Mouse (Mus musculus) forebrain, embryonic 16.5 days (tissue): Measurements from ENCODE around the gene Hipk2. TPM values are rescaled to one million over a fixed set of nuclear protein-coding genes. Genes with fewer than 3 reads are reported as not detected.

Experiments used
- ATAC-seq: fragments of 200-750 bp; cut with Nextera tagmentation; 2 replicates; pipeline ENCODE4 v1.8.0; 2017; ENCODE audit warnings: mild to moderate bottlenecking, moderate library complexity
- H3K27ac ChIP-seq: fragments of 300-500 bp; sonication (generic); 2 replicates; pipeline ENCODE4 v1.5.1; 2014; ENCODE audit warnings: low read length, control low read depth
- H3K27me3 ChIP-seq: fragments of 300-500 bp; sonication (generic); replicated peaks from 2 replicates; pipeline ENCODE4 v1.6.1; 2014; ENCODE audit warnings: low read length; ENCODE audit not compliant: control insufficient read depth, insufficient read depth
- H3K36me3 ChIP-seq: fragments of 300-500 bp; sonication (generic); 2 replicates; pipeline ENCODE4 v1.6.1; 2014; ENCODE audit not compliant: control insufficient read depth, insufficient read depth
- H3K4me1 ChIP-seq: fragments of 300-500 bp; sonication (generic); replicated peaks from 2 replicates; pipeline ENCODE4 v1.6.1; 2014; ENCODE audit warnings: low read length; ENCODE audit not compliant: control insufficient read depth, insufficient read depth
- H3K4me2 ChIP-seq: fragments of 300-500 bp; sonication (generic); 2 replicates; pipeline ENCODE4 v1.6.1; 2014; ENCODE audit warnings: mild to moderate bottlenecking, low read length, control low read depth
- H3K4me3 ChIP-seq: fragments of 300-500 bp; sonication (generic); replicated peaks from 2 replicates; pipeline ENCODE4 v1.5.1; 2014; ENCODE audit warnings: mild to moderate bottlenecking, low read length, control low read depth
- H3K9ac ChIP-seq: fragments of 300-500 bp; sonication (generic); replicated peaks from 2 replicates; pipeline ENCODE4 v1.6.1; 2014; ENCODE audit warnings: low read depth, low read length, control low read depth
- H3K9me3 ChIP-seq: fragments of 300-500 bp; sonication (generic); 2 replicates; pipeline ENCODE4 v1.6.1; 2016; ENCODE audit warnings: low read length; ENCODE audit not compliant: control insufficient read depth
- WGBS: fragments of 180-500 bp; shearing (Covaris S2); extraction: QIAGEN DNeasy Blood & Tissue Kit; methylation state at CpG from one replicate; pipeline ENCODE4 v1.1.7; 2014; 5-methylcytosine and 5-hydroxymethylcytosine counted together
- polyA plus RNA-seq: library from polyadenylated mRNA; unstranded; fragments of >200 nt; fragmentation: Nextera tagmentation; extraction: Ambion mirVana; gene quantifications from 2 replicates; pipeline ENCODE4 v1.2.1, GENCODE M21; 2015

The Hipk2 gene
- polyA plus RNA-seq, 1 experiment from 2014 or later: 29.2 TPM

- no peak overlapping the region for H3K9ac ChIP-seq
- 58% methylated on average over 3 of the region's 3 CpGs for WGBS
- H3K36me3 ChIP-seq: no peaks in the 10 kb centered on the region
- H3K4me1 ChIP-seq: no peaks in the 10 kb centered on the region; the same call in 1 of the 2 replicates
- no peak overlapping the region for H3K4me3 ChIP-seq
- H3K4me2 ChIP-seq: no peak overlapping the region
- no peaks in the 10 kb centered on the region for H3K27me3 ChIP-seq
- no peak for ATAC-seq
- H3K27ac ChIP-seq: no peak overlapping the region
- no peaks in the 10 kb centered on the region for H3K9me3 ChIP-seq
Observed at GRCm38 (mm10) chr6:38910828-38911559, 35.0 kb upstream of the Hipk2 start.

GRCm38 (mm10) chr6:38908401-38908800, 32.4 kb upstream of the Hipk2 start:
- Histone ChIP-seq H3K36me3 (no peaks in the 10 kb centered on the region), H3K27ac (no peak overlapping the region), H3K4me2 (no peak overlapping the region), H3K9ac (no peak overlapping the region), H3K27me3 (no peaks in the 10 kb centered on the region), H3K4me1 (no peaks in the 10 kb centered on the region; the same call in 1 of the 2 replicates), H3K9me3 (no peaks in the 10 kb centered on the region), H3K4me3 (no peak overlapping the region)
- WGBS: 87% methylated on average over 6 of the region's 6 CpGs
- ATAC-seq: no peak

- ATAC-seq: no peak
- H3K27me3 ChIP-seq: no peaks in the 10 kb centered on the region
- H3K4me1 ChIP-seq: no peaks in the 10 kb centered on the region
Observed at GRCm38 (mm10) chr6:38906005-38906404, 30.0 kb upstream of the Hipk2 start.

GRCm38 (mm10) chr6:38902820-38903439, 27.0 kb upstream of the Hipk2 start:
- Histone ChIP-seq H3K4me1 (no peaks in the 10 kb centered on the region), H3K27me3 (no peaks in the 10 kb centered on the region), H3K4me2 (no peak overlapping the region), H3K27ac (no peak overlapping the region), H3K4me3 (no peak overlapping the region), H3K9me3 (no peaks in the 10 kb centered on the region), H3K36me3 (no peaks in the 10 kb centered on the region), H3K9ac (no peak overlapping the region)
- ATAC-seq: no peak
- WGBS: 90% methylated on average over 10 of the region's 10 CpGs

More at GRCm38 (mm10) chr6:38906005-38906404, 30.0 kb upstream of the Hipk2 start:
- 64% methylated on average over 6 of the region's 6 CpGs for WGBS
- H3K4me3 ChIP-seq: no peak overlapping the region
- H3K9ac ChIP-seq: no peak overlapping the region
- no peaks in the 10 kb centered on the region for H3K36me3 ChIP-seq
- H3K27ac ChIP-seq: no peak overlapping the region
- no peaks in the 10 kb centered on the region for H3K9me3 ChIP-seq
- H3K4me2 ChIP-seq: no peak overlapping the region

GRCm38 (mm10) chr6:38901636-38902035, 25.7 kb upstream of the Hipk2 start:
- no peak for ATAC-seq
- H3K36me3 ChIP-seq: no peaks in the 10 kb centered on the region
- no peaks in the 10 kb centered on the region for H3K27me3 ChIP-seq
- no peak overlapping the region for H3K4me2 ChIP-seq
- H3K27ac ChIP-seq: no peak overlapping the region
- H3K4me3 ChIP-seq: no peak overlapping the region
- H3K9me3 ChIP-seq: no peaks in the 10 kb centered on the region
- no peak overlapping the region for H3K9ac ChIP-seq
- H3K4me1 ChIP-seq: no peaks in the 10 kb centered on the region
- 86% methylated on average over 3 of the region's 3 CpGs for WGBS

- Histone ChIP-seq H3K36me3 (no peaks in the 10 kb centered on the region), H3K27me3 (no peaks in the 10 kb centered on the region)
Observed at GRCm38 (mm10) chr6:38901152-38901551, 25.2 kb upstream of the Hipk2 start.

GRCm38 (mm10) chr6:38900479-38901126, 24.6 kb upstream of the Hipk2 start:
- no peaks in the 10 kb centered on the region for H3K9me3 ChIP-seq
- H3K27ac ChIP-seq: no peak overlapping the region
- H3K9ac ChIP-seq: no peak overlapping the region
- no peak overlapping the region for H3K4me3 ChIP-seq
- no peaks in the 10 kb centered on the region for H3K4me1 ChIP-seq
- 94% methylated on average over 4 of the region's 4 CpGs for WGBS
- H3K4me2 ChIP-seq: no peak overlapping the region
- no peaks in the 10 kb centered on the region for H3K27me3 ChIP-seq
- H3K36me3 ChIP-seq: no peaks in the 10 kb centered on the region
- ATAC-seq: no peak

More at GRCm38 (mm10) chr6:38901152-38901551, 25.2 kb upstream of the Hipk2 start:
- Histone ChIP-seq H3K4me2 (no peak overlapping the region), H3K27ac (no peak overlapping the region), H3K4me1 (no peaks in the 10 kb centered on the region), H3K9me3 (no peaks in the 10 kb centered on the region), H3K9ac (no peak overlapping the region), H3K4me3 (no peak overlapping the region)
- 82% methylated on average over 4 of the region's 4 CpGs for WGBS
- ATAC-seq: no peak

GRCm38 (mm10) chr6:38900073-38900472, 24.1 kb upstream of the Hipk2 start:
- Histone ChIP-seq H3K4me1 (no peaks in the 10 kb centered on the region), H3K4me2 (no peak overlapping the region), H3K27me3 (no peaks in the 10 kb centered on the region), H3K4me3 (no peak overlapping the region), H3K9me3 (no peaks in the 10 kb centered on the region), H3K9ac (no peak overlapping the region), H3K36me3 (no peaks in the 10 kb centered on the region), H3K27ac (no peak overlapping the region)
- WGBS: 93% methylated on average over 4 of the region's 4 CpGs
- no peak for ATAC-seq

GRCm38 (mm10) chr6:38893615-38894014, 17.6 kb upstream of the Hipk2 start:
- WGBS: 89% methylated on average over 3 of the region's 3 CpGs
- Histone ChIP-seq H3K4me2 (no peak overlapping the region), H3K27ac (no peak overlapping the region), H3K4me3 (no peak overlapping the region), H3K9me3 (no peaks in the 10 kb centered on the region), H3K27me3 (no peaks in the 10 kb centered on the region), H3K36me3 (no peaks in the 10 kb centered on the region), H3K9ac (no peak overlapping the region), H3K4me1 (no peaks in the 10 kb centered on the region)
- no peak for ATAC-seq
